Mouse (Mus musculus) erythroblast, adult 5-6 weeks (primary cell): ENCODE results near the gene Srms. TPM values are rescaled to one million over a fixed set of nuclear protein-coding genes. Genes with fewer than 3 reads are reported as not detected.

Source experiments
- ATAC-seq: replicated peaks from 2 replicates; pipeline ENCODE4 v1.8.0; 2016; ENCODE audit warnings: moderate number of reproducible peaks, mild to moderate bottlenecking, moderate TSS enrichment, inconsistent platforms; ENCODE audit not compliant: poor library complexity, low FRiP score, severe bottlenecking
- total RNA-seq, 2 experiments: library from RNA; stranded (forward) in 1 of 2; stranded (reverse) in 1 of 2; fragments of 150-400 nt in 1 of 2; fragments of 200-764, 138-1000 nt in 1 of 2; gene quantifications; 2 replicates each; pipeline versions ENCODE4 v1.2.3 to v1.2.4; 2015 to 2017; ENCODE audit warnings: low replicate concordance in 2 of 2

Srms gene
- not detected in 2 replicates for total RNA-seq (2015; ENCODE audit: low replicate concordance)
- total RNA-seq (2017; ENCODE audit: low replicate concordance), result not detected in 2 replicates

DNA sequence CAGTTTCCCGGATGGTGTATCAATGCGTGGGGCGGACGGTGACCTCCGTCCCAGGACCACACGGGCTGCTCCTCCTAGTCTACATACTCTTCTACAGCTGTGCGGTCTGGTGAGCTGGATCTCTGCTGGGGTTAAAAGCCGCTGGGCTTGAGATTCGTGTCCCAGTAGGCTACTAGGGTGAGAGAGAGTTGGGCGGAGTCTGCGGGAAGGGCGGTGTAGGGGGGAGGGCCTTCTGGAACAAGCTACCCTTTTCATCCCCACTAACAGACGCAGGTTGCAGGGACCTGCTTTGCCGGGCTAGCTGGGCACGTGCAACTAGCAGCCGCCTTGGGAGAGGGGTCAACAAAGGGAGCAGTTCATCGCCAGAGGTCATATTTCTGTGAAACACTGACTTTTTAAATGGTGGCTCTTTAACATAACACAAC, at the start of gene Srms:
Gene Srms, minus strand, starts transcription at position 165 of the 425 bp plus-strand sequence.
- peak; percentile 73 for ATAC-seq

GRCm38 (mm10) chr2:181253248-181253647, 40.3 kb upstream of the Srms start:
- ATAC-seq, result no peak

GRCm38 (mm10) chr2:181251841-181252240, 38.9 kb upstream of the Srms start:
- ATAC-seq, result no peak

- no peak for ATAC-seq
Measured at GRCm38 (mm10) chr2:181249217-181249616, 36.2 kb upstream of the Srms start.

DNA sequence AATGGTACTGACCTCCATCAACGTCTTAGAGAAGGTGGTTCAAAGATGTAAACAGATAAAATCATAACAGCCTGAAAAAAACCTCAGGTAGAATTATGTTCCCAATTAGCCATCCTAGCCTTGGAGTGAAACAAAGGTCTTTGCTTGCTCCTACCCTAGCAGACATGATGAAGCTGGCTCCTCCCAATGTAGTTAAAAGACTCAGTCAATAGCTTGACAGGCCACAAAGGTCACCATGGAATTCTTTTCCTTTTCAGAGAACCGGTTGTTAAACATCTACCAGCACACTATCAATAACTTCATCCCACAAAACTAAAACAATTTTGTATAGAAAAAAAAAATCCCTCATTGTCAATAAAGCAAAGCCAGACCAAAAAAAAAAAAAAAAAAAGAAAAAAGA, 32.0 kb upstream of the Srms start:
- no peak for ATAC-seq

GRCm38 (mm10) chr2:181243706-181244394, 30.9 kb upstream of the Srms start:
- no peak for ATAC-seq

DNA sequence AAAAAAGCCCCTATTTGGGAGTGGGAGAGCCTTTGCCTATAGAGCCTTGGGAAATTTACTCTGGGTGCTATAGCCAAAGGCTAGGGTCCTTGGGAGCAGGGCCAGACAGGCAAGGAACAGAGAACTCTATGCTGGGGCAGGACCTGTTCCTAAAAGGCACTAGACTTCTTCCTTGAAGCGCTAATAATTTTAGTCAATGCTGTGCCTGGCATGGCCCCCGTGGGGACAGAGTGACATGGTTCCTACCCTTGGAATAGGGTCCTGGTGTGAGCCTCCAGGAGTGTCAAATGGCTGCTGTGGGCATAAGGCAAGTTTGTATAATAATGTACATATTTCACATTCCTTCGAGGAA, 29.3 kb upstream of the Srms start:
- ATAC-seq, result no peak

- ATAC-seq, result peak; percentile 75
Measured at GRCm38 (mm10) chr2:181241602-181242313, 28.8 kb upstream of the Srms start, which contains the start of gene Helz2. Gene Helz2 (minus strand): TSS chr2:181242027.

DNA sequence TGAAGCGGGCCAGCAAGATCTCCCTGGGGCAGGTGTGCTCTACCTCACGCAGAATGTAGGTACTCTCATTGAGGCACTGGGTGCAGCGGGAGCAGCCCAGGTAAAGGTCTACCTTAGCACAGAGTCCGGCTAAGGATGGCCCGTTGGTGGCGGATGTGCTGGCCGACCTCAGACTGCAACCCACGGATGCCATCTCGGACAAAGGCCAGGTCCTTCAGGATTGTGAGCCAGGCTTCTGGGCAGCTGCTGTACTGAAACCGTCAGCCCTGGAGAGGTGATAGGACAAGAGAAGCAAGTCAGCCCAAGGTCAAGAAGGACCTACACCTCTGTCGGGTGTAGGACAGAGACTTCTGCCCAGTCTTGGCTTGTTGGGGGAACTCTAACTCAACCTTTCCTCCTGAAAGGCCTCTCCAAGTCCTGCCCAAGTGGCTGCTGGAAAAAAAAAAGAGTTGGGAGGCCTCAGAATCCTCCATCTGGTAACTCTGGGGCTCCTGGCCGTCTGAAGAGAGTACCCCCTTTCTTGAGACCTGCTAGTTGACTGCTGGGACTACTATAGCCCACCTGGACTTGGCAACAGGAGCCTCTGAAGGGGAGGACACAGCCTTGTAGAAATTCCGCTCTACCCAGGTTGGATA, 27.9 kb upstream of the Srms start:
- ATAC-seq, result no peak

GRCm38 (mm10) chr2:181239261-181239660, 26.3 kb upstream of the Srms start:
- ATAC-seq, result no peak

DNA sequence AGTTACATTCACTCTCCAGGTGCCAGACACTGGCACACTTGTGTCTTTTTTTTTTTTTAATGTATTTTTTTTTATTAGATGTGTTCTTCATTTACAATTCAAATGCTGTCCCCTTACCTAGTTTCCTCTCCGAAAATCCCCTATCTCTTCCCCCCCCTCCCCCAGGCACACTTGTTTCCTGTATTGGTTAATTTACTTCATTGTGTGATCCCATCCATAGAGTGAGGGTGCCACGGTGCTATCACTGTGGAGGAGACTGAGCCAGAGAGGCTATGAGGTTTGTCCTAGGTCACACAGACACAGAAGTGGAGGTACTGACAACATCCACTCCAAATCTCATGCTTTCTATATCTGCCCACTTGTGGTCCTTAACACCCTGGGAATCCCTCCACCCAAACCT, 25.9 kb upstream of the Srms start:
- ATAC-seq, result no peak

DNA sequence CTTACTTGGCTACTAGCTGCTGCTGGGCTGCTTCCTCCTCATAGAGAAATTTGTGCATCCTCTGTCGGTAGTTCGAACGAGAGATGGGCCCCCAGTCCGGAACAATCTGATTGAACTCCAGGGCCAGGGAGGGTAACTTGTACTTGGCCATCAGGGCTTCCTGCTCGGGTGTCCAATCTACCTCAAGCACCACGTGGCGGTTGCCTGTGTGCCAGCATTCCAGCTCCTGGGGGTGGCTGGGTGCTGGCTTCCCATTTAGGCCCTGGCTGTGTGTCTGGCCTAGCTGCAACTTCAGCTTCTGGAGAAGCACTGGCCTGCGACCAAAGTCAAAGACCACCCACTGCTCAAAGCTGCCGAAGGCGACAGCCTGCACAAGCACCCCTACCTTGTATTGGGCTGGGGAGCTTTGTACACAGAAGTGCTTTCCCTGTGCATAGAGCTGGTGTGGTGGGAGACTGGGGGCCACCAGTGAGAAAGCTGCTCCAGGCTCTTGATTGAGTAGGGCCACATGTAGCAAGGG, 25.2 kb upstream of the Srms start:
- ATAC-seq, result no peak

GRCm38 (mm10) chr2:181237251-181238014, 24.4 kb upstream of the Srms start:
- no peak for ATAC-seq

GRCm38 (mm10) chr2:181235681-181236566, 22.9 kb upstream of the Srms start:
- no peak for ATAC-seq

DNA sequence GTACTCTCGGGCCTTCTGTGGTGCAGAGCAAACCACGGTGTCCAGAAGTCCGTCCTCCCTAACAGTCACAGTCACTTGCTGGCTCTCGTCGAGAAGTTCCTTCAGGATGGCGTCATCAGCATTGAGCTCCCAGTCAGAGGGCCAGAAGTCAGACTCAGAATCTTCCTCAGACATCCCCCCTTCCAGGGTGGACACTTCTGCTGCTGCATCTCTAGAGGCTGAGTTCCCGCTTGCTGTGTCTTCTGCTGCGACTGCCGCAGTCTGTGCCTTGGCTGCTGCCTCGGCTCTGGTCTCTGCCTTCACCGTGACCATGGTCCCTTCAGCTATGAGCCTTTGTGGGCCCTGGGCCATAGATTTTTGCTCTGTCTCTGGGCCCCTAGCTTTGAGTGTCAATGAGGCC, 21.7 kb upstream of the Srms start:
- ATAC-seq, result no peak

GRCm38 (mm10) chr2:181233443-181233842, 20.5 kb upstream of the Srms start:
- no peak for ATAC-seq

DNA sequence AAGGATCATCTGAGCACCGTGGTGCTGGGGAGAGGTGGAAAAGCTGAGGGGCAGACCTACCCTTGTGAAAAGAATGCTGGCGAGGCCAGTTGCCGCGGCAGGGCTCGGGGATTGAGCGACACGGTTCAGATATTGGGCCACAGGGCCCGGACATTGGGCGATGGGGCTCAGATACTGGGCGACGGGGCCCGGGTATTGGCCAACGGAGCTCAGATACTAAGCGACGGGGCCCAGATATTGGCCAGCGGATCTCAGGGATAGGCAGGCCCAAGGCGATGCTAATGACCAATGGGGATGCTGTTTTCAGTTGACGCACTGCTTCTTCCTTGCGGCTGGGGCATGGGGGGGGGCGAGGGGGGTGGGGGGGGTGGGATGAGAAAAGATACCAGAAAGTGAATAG, 18.2 kb upstream of the Srms start:
- ATAC-seq, result no peak

GRCm38 (mm10) chr2:181228335-181228734, 15.3 kb upstream of the Srms start:
- no peak for ATAC-seq

GRCm38 (mm10) chr2:181227122-181227521, 14.1 kb upstream of the Srms start:
- no peak for ATAC-seq
